Mouse (Mus musculus) c-Kit-positive CD71-positive TER-119-negative erythroid progenitor cells, embryonic 14.5 days (primary cell): ENCODE results near the gene Fgf12.

Experiments used
- DNase-seq: peaks from one replicate; pipeline ENCODE4 v3.0.0-alpha.2; 2013; ENCODE audit warnings: low read depth

Fgf12 gene

DNA sequence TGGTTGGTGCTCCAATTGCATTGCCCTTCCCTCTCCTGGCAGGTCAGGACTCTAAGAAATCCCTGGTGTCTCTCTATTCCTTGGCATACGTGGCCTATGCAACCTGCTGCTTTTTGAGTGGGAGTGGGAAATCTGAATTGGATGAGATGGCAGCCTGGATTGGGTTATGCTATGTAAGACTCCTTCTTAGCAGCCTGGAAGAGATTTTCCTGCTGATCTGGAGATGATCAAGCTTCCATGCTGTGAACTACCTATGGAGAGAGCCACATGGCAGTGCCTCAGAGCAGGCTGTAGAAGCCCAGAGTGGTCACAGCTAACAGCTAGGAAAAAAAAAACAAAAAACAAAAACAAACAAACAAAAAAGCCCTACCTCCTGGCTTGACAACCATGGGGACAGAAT is 277.3 kb downstream of the Fgf12 start:
- DNase-seq, result no peak

DNA sequence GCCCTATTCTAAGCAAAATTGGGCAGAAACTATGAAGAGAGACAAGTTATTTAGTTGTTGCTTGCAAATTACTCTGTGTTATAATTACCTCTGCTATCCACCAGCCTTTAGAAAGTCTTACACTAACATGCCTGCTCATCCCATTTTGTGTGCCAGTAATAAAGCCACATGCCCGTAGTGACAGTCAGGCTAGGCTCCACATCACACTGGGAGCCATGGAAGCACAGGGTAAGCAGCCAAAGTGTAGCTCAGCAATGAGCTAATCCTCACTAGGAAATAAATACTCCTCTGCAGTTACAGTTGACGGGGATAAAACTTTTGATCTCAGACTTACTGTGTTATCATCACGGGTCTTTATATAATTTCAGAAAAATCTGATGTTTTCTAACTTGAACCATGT is 298.0 kb downstream of the Fgf12 start:
- DNase-seq, result no peak

DNA sequence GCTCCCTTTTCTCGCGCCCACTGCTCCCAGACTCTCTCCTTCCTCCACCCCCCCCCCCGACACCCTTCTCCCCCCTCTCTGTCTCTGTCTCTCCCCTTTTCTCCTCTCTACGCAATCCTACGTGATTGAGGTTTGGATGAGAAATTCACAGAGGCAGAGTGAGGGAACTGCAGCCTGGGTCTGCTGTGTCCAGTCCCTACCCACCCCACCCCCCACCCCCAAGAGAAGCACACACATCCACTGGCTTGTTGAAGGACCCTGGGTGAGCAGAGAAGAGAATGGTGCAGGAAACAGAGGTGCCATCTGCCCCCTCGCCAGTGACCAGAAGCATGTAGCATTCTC is 305.8 kb downstream of the Fgf12 start:
- no peak for DNase-seq

DNA sequence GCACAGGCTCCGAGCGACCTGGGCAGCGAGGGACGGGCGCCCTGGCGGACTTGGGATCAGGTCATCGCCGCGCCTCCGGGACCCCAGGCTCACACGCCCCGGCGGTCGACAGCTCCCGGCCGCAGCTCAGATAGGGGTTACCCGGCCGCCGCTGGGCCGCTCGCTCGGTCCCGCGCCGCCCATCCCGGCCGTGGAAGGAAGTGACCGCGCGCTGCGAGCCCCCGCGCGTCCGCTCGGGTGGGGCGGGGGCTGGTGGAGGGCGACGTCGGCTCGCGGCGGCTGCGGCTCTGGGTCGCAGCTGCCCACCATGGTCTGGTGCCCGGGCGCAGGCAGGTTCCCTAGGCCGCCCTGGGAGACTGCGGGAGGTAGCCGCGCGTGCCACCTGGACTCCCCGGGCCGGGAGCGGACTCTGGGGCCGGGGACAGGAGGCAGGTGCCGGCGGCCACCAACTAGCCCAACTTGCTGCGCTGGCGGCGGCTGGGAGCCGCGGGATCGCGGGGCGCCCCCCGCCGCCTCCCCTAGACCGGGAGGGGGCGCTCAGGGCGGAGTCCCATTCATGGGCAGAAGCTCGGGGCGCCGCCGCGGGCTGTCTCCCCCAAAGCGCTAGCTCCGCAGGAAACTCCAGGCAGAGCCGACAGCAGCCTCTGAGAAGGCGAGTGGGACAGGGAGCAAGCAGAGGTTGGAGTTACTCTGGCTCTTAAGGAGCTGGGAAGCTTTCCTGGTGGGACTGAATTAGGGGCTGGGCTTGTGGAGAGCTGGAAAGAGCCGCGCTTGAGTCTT is 306.3 kb downstream of the Fgf12 start:
- no peak for DNase-seq

DNA sequence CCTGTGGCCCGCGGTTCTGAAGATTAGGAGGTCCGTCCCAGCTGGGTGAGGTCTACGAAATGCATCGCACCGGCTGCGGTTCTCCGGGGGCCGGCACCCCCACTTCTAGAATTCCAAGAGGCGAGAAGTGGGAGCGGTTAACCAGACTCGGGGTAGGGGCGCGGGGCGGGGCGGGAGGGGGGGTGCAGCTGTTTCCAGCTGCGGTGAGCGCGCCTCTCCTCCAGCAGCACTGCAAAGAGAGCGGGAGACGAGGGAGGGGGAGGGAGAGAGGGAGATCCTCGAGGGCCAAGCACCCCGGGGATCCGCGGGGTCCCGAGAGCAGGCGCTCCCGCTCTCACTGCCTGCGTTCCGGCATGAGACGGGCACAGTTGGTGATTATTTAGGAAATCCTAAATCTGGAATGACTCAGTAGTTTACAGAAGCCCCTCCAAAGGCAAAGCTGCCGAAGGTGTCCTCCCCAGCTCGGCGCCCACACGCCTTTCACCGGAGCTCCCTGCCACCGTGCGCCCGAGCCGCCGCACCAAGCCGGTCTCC is 307.0 kb downstream of the Fgf12 start:
- no peak for DNase-seq

DNA sequence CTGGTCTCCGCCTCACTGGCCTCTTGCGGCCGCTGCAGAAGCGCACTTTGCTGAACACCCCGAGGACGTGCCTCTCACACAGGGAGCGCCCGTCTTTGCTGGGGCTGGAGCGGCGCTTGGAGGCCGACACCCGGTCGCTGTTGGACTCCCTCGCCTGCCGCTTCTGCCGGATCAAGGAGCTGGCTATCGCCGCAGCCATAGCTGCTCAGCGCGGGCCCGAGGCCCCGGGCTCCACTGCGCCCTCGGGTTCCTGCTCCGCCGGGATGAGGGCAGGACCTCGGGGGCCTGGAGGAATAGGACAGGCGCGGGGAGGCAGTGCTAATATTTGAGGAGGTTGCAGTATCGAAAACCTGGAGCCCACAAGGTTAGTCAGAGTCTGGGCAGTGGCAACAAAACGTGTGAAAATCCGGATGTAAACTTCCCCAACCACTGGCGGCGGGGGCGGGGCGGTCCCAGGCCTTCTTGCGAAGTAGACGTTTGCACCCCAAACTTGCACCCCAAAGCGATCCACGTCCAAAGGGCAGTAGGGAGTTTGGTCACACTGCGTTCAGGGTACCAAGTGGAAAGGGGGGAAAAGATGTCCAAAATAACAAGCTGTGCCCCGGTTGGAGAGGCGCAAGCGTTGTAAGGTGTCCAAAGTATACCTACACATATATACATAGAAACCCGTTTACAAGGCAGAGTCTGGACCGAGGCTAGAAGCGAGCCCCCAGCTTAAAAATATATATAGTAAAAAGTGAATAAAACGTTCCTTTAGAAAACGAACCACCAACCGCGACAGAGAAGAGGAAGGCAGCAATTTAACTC is 307.7 kb downstream of the Fgf12 start:
- DNase-seq, result no peak

DNA sequence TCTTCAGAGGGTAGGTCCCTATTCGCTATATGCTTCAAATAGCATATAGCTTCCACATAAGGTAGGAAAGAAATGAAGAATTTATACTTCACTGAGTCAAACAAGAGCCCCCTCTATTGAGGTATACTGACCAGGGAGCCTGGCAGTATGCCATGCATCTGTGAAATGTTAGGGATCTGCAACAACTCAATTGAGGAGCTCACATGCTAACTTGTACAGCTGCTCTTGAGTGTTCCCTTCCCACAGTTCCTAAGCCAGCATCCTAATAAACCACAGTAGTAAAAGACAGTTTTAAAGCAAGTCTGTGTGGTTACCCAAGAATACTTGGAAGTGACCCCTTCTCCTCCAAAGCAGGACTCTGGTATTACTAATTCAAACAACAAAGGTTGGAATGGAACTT is 331.3 kb downstream of the Fgf12 start:
- DNase-seq, result no peak

DNA sequence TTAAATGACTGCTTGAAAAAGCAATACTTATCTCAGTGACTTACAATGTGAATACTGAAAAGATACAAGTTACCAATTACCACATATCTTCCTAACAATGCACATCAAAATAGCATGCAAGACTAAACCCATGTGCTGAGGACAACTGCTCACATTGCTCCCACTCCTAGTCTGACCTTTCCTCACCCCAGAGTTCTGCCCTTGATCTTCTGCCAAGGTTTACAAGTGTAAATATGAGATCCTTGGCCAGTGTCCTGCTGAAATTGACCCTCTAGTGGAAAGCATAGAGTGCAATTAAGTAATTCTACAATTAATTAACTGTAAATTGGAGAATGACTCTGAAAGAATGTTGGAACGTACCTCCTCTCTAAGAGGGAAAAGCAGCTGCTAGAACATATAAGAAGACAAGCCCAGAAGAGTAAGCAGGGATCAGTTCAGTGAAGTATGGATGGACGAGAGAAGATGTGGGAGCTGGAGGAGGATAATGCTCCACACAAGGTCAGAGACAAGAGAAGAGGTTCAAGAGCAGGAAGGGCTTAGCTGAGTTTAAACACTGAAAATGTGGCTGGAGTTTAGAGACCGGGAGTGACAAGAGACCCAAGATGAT is 333.1 kb downstream of the Fgf12 start:
- DNase-seq, result no peak

DNA sequence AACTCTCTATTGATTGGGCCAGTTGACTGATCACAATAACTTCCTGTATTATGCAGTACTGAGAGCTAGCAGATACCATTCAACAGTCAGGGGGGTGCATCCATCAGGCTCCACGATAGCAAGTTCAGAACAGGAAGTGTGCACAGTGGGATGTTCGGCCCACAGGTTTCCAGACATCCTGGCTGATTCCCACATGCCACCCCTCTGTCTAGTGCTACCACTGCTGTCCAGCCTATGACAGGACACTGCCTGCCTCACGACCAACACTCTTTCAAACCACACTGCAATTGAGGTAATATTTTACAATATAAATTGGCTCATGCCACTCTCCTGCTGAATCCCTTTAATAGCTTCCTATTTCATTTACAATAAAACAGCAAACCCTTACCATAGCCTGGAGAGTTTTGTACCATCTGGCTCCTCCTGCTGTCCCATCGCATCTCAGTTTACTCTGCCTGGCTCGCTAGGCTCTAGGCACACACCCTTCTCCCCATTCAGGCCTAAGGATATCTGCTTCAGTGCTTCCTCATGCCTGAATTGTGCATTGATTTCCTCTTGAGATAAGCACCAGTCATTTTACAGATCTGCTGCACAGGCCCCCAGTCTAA is 341.6 kb downstream of the Fgf12 start:
- DNase-seq, result no peak

DNA sequence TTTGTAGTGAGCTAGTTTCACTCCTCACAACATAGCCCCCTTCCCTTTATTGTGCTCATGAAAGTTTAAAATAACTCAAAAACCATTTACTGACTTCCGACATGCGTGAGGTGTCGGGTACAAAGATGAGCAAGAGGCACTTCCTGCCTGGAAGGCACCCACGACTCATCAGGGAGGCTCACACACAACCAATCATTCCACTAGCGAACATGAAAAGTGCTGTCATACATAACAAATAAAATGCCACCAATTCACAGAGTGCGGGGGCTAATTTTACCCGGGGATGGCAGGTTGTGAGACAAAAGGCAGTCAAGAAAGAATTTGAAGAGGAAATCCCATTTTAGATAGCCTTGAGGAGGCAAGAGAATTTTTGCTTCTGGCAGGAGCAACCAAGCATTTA is 344.6 kb downstream of the Fgf12 start:
- DNase-seq, result no peak

DNA sequence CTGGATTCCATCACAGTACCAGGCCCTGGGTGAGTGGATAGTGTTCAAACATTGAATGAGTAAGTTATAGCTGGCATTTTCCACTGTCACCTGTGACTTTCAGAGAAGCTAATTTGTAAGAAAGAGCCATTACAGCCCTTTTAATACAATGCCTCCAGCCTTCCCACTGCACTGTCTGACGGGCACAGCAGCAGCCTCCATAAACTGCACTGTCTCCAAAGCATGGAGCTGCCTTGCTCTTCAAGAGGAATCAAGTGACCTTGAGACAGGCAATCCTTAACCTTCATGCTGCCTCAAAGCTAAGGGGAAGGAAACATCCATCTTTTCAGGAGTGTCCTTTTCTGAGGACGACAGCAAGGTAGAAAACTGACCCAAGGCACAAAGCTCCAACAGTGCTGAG is 345.0 kb downstream of the Fgf12 start:
- DNase-seq, result no peak

DNA sequence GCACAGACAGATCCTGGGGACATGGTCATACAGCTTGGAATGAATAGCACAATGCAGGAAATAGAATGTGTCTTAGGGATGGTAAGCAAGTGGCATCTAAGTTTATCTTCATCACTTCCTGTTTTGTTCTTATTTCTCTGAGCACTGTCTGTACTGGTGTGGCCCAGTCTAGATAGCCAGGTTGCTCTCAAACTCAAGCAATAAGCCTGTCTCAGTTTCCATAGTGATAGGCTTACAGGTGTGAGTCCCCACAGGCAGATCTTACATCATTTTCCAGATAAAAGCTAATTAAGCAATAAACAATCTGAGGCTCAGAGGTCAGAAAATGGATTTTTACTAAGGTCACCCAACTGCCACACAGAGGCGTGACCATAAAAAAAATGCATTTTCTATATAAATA is 348.7 kb downstream of the Fgf12 start:
- DNase-seq, result no peak

DNA sequence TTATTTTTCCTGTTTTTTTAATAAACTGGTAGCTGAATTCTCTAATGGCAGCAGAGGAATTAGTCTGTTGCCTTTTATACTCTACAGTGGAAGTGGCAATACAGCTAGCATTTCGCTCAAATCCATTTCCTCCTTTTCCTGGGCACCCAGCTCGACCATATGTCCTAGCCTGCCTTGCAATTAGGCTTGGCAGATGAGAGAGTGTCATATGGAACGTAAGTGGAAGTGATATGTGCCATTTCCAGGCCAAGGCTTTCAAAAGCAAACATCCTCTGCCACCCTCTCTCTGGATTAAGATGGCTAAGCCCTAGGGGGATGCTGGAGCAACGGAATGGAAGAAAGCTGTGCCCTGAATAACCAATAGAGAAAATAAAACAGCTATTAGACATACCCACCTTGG is 350.2 kb downstream of the Fgf12 start:
- no peak for DNase-seq

DNA sequence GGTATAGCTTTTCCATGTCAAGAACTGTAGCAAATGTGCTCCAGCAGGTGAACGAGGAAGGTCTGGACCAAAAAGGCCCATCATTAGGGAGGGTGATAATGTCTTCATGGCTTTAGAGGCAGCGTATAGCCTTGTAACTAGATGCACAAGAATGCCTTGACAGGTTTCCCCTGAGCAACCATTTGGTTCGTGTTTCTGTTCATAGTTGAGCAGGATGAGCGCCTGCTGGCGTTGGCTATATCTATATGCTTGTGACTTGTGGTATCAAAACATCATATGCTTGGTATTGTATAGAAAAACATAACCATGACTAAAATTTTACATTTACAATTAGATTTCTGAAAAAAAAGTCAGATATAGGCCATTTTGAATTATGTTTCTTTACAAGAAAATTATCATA is 361.6 kb downstream of the Fgf12 start:
- DNase-seq, result no peak

DNA sequence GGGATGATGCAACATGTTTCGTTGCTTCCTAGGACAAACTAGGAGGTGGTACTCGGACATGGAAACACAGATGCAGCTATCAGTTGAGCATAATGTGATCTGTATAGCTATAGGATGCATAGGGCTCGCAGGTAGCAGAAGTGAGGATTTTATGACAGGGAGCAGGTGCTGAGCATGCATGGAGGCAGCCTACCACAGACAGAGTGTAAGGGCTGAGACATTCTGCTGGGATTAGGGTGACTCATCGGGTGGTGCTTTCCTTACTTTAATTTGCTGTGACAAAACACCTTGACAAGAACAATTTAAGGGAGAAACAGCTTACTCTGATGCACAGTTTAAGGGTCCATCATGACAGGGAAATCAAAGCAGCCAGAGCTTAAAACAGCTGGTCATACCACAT is 363.8 kb downstream of the Fgf12 start:
- DNase-seq, result no peak

DNA sequence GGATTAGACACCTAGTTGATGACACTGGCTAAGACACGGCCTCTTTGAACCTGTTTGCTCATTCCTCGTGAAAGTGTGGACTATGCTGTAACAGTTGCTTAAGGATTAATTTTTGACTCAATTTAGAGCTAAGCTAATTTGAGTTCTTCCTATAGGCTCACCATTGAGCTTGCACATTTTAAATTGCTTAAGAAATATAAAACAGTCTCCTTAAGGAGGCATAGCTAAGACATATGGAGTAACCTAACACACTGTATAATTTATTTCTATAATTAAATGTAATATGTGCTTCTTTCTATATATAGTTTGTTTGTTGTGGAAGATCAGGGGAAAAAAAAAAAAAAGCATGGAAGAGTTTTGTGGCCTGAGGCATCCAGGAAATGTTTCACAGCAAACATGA is 378.1 kb downstream of the Fgf12 start:
- no peak for DNase-seq

DNA sequence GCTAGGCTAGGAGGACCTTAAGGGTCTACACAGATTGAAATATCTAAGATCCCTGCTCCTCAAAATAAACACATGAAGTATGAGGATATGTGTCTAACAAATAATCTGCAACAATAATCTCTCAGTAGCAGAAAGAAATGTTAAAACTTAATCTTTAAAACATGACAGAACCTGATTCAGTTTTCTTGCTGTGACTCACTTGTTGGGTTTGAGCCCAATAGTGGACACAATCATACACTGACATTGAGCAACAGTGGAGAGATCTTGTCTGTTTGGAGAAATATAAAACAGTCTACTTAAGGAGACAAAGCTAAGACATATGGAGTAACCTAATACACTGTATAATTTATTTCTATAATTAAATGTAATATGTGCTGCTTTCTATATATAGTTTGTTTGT is 379.6 kb downstream of the Fgf12 start:
- DNase-seq, result no peak

DNA sequence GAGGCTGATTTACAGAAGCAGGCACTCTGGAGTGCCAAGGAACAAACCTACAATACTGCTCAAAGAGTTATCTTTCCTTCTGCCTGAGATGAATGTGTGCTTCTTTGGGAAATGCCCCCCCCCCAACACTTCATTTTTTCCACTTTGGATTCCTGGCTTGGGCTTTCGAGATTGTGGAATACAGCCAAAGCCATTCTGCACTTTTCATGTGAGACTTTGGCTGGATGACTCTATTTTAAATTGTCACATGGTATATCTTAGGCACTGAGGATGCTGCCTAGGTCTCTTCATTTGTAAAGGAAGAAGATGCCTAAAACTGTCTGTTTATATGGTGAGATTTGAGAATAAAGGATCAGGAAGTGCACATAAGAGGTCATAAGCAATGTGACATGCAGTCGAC is 402.2 kb downstream of the Fgf12 start:
- DNase-seq, result no peak

DNA sequence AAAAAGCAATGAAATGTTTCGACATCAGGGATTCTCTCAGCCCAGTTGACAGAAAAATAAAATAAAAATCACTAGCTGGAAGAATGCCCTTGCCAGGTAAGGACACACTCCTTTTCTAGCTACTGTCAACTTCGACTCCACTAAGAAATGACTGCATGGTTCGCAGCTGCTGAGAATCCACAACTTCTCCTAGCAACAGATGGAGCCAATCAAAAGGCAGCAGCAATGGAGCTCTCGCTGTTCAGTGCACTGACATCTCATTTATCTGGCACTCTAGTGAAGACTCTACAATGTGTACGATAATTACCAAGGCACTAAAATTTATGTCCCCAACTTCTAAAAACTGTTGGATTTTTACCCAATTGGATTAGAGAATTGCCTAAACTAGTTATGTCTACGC is 407.5 kb downstream of the Fgf12 start:
- DNase-seq, result no peak

DNA sequence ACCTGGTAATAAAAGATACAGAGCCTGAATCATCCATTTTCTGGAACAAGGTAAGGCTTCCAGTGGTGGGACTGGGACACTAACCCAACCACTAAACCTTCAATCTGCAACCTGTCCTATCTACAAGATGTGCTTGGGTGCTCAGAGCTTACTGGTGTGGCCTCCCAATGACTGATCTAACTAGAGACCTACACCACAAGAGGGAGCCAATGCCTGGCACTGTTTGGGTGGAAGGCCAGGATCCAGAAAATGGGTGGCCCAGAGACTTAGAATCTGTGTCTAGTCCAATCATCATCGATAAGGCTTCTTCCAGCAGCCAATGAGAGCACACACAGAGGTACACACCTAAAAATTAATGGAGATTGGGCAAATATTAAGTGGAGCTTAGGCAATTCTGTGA is 414.9 kb downstream of the Fgf12 start:
- no peak for DNase-seq

DNA sequence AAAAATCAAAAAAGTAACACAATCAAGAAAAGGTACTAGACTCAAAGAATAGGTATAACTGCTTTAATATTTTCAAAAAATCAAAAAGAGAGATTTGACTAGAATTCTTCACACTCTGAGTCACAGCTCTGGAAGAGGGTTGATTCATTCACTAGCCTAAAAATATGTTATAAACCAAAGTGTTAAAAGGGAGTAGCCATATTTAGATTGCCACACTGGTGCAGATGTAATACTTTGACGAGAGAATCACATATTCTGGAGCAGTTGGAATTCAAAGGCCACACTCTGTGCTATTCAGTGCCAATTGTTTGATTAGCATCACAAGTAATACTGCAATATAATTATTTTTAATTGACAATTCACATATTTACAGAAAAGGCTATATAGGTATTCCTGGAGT is 416.2 kb downstream of the Fgf12 start:
- no peak for DNase-seq

DNA sequence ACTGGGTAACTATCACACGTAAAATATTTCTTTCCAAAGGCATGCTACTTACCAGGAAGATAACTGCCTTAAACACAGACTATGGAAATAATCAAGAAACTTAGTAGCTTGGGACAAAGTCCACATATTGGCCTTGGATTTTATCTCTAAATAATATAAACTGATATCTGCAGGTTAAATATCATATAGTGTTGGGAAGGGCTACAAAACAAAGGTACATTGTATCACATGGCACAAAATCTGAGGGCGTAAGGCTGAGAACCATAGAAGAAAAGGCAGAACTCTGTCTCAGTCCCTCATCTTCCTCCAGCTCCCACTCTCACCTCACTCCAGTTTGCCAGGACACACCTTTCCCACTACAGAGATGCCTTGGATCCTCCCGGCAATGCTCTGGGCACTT is 417.8 kb downstream of the Fgf12 start:
- DNase-seq, result no peak

DNA sequence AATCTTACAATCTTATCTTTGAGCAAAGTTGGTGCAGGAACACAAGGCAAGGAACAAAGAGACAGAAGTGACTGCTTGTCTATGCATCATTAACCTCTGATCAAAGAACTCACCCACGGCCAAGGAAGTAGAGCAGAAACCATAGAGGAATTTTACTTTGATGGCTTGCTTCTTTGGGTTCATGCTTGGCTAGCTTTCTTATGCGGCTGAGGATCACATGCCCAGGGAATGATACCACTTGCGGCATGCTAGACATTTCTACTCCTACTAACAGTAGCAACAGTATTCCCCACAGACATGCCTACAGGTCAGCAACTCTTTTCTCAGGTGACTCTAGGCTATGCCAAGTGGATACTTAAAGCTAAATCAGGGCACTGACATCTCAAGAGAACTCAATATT is 429.3 kb downstream of the Fgf12 start:
- no peak for DNase-seq
